Mouse (Mus musculus) gastrocnemius, adult 8-10 months (tissue): Measurements from ENCODE around the gene Siah1b. TPM values are rescaled to one million over a fixed set of nuclear protein-coding genes. Genes with fewer than 3 reads are reported as not detected.
A peak's percentile ranks its signal among the peaks of the same experiment; 100 is the strongest.

Experiments used
- DNase-seq, 2 experiments: peaks; one replicate each; pipeline ENCODE4 v3.0.0; 2022; ENCODE audit warnings: low spot score in 2 of 2
- total RNA-seq, 4 experiments: library from RNA; stranded (reverse); gene quantifications; 2 replicates each; pipeline ENCODE4 v1.2.4; 2022

Siah1b gene
- total RNA-seq: 1 to 10 TPM; 2.5 to 4.1 (median 3.4) TPM

DNA sequence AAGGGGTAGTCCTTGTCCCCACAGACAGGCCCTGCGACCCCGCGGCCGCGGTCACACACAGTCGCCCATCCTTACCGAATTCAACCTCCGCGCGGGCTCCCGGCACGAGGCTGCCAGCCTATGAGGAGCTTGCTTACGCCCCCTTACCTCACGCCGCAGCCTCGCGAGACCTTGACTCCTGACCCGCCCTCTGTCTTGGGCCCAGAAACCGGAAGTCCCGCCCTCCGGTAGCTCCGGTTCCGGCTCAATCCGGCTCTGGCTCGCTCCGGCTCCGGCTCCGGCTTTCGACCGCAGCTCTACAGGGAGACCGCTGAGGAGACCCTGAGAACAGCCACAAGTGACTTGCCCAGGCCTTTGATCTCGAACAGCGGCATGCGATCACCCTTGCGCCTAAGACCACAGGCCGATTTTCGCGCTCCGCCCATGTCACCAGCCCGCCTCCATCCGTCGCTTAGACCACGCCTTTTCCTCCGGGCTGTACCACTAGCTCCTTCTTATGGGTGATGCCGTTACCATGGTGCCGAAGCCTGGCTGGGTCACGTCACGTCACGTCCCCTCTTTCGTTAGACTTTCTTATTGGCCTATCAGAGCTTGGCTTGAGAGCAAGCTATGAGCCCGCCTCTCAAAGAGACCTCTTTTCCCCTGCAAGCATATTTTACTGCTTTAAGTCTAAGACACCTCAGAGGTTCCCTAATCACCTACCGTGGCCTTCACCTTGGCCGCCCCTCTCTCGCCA is at the start of gene Siah1b:
Siah1b (minus strand) TSS at position 454 of the 736 bp plus-strand sequence.
- peak; percentile 81 to 89 for DNase-seq

GRCm38 (mm10) chrX:164123942-164124341 is 47.6 kb upstream of the Siah1b start:
- DNase-seq: no peak

DNA sequence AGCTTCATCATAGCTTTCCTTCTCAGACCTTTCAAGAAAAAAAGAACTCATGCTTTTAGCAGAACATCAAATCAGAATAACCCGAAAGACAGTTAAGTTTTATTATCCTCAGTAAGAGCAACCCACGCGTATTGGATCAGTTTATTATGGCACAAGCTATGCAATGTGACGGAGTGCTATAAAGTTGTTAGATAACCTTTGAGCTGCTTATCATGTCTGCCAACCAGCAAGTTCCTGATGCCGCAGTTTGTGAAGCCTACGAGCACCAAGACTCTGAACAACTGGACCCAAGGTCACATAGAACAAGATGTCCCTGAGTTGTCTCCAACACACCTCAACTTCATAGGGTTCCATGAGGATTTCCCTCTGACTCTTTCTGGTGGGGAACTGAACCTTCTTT is 37.5 kb upstream of the Siah1b start:
- DNase-seq: no peak

- DNase-seq: no peak
Measured at GRCm38 (mm10) chrX:164111146-164111545, 34.9 kb upstream of the Siah1b start.

DNA sequence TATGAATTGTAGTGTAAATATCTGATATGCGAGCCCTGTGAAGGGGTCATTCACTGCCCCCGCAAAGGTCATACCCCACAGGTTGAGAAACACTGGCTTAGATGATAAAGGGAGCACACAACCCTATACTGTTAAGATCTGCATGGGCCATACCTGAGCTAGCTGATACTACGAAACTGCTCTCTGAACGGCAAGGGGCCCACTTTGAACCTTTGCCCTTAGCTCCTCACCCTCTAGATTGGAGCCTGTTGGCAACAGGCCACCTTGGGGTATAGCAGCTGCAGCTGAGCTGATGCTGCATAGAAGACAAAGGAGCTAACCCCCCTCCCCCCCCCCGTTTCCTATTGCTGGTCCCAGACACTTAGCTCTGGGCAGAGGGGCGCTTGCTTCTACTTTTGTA is 26.4 kb upstream of the Siah1b start:
- no peak for DNase-seq

DNA sequence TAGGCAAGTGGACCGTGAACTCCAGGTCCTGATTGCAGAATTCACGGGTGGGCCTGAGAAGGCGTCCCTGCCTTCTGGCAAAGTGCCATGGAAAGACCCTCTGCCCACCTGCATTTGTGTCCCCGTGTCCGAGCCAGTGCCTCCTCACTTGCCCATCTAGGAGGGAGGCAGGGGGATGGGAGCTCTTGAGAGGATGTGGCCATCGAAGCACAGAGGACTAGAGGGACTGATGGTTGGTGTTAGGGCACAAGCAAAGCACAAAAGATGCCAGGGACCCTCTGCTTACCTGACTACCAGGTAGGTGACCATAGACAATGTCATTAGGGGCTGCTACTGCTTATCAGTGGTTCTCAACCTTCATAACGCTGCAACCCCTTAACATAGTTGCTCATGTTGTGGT is 25.9 kb upstream of the Siah1b start:
- no peak for DNase-seq

- DNase-seq: no peak
Measured at GRCm38 (mm10) chrX:164101483-164101882, 25.2 kb upstream of the Siah1b start.

DNA sequence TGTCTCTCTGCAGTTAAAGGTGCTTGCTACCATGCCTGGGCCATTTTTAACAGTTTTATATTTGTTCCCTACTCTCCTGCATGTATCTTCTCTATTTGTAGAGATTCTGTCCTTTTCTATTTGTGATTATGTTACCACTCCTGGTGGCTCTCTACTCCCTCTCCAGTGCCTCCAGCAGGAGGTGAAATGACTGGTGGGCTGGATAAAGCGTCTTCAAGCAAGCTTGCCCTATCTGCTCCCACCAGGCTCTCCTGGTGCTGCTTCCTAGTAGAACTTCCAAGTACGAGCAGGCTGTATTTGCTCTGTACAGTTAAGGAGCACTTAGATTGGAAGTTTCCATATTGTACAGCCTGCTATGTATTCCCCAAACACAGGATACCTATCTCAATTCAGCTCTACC is 19.5 kb upstream of the Siah1b start:
- DNase-seq: no peak

DNA sequence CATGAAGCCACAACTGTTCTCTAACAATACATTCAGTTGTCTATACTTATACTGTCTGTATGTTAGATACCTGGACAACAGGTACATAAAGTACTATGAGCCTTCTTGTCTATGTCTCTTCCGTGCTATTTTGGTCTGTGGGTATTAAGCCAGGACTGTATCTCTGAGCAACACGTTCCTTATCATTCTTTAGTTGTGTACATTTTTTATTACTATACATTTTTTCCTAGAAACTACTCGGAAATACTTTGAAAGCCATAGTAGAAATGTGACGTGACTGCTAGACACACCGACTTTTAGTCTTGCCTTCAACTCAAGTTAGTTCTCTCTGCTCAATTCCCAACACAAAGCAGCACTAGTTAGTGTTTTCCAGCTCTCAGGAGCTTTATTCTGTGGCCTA is 17.1 kb upstream of the Siah1b start:
- DNase-seq: no peak

- DNase-seq: no peak
Measured at GRCm38 (mm10) chrX:164092300-164093169, 16.2 kb upstream of the Siah1b start.

- no peak for DNase-seq
Measured at GRCm38 (mm10) chrX:164089916-164090315, 13.6 kb upstream of the Siah1b start.

DNA sequence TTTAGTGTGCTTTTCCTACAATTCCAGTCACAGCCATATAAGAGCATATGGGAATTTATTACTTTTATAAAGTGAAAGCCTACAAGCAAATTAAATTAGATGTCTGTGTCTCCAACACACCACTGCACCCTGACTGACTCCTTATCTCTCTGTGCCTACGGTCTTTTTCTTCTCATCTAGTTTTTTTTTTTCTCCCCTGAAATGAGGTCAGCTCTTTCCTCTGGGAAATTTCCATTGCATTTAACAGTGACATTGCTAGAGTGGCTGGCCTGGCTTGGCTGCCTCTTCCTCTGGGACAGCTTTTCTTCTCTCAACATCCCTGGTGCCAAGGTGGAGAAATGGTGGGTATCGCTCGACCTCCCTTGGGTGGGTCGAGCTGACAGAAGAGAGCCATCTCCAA is 12.3 kb upstream of the Siah1b start, which contains the start of gene Cltrn:
Cltrn (plus strand) TSS at position 249 of the 400 bp plus-strand sequence.
- no peak for DNase-seq

GRCm38 (mm10) chrX:164082030-164082429 is 5.7 kb upstream of the Siah1b start:
- no peak for DNase-seq

GRCm38 (mm10) chrX:164068968-164069367 is 7.3 kb downstream of the Siah1b start:
- DNase-seq: no peak

- peak in 1 of 2 experiments; percentile 2 for DNase-seq
Measured at GRCm38 (mm10) chrX:164066185-164066584, 10.1 kb downstream of the Siah1b start.

DNA sequence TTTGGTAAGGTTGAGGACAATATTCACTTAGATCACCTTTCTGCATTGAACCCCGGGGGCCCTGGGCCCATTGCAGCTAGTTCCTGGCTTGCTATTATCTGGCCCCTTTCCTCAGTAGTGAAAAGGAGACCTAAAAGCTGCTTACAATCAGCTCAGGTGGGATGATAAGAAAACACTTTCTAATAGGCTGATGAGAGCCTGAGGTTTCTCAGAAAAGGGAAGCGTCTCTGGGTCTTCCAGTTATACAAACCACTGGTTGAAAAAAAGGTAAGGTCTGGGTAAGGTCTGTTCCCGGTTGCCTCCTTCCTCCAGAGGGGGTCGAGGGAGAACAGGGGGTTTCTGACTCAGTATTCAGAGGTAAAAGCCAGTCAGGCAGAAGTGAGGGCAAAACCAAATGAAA is 17.2 kb downstream of the Siah1b start:
- no peak for DNase-seq

DNA sequence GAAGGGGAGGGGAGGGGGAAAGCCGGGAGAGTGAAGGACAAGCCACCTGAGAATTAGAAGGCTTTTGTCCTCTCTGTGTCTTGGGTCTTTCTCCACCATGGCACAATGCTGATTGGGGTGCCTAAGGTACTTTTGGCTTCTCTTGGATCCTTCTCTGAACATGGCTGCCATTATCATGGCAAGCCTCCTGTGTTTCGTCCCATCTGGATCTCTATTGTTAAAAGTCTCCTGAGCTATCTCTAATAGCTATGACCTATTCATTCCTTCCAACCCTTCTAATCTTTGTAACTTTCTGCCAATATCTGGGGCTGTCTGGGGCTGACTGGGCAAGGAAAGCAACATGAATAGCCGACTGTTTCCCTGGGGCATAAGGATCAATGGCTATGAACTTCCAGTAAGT is 17.8 kb downstream of the Siah1b start:
- DNase-seq: no peak

DNA sequence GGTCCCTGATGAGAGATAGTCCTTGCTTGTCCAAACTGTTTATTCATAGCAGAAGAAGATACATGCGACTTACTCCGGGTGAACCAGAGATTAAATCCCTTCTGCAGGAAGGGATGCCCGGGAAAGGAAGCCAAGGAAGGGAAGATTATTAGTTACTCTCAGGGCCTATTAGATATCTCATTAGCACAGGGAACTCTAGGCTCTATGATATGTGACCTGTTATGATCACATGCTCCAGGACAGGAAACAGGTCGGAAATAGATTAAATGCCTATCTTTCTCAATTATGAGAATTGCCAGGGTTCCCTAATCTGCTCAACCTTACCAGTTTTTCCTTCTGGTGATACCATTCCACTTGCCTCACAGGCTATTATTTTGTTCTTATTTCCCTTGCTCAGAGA is 20.6 kb downstream of the Siah1b start:
- DNase-seq: no peak

DNA sequence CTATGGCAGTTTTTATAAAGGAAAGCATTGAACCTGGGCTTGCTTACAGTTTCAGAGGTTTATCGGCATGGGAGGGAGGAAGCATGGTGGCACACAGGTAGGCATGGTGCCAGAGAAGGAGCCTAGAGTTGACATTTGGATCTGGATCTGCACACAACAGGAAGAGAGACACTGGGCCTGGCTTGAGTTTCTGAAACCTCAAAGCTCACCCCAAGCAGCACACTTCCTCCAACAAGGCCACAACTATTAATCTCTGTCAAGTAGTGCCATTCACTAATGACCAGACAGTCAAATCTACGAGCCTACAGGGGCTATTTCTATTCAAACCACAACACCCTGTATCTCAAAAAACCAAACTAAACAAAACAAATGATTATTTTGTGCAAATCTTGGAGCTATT is 29.6 kb downstream of the Siah1b start:
- no peak for DNase-seq

DNA sequence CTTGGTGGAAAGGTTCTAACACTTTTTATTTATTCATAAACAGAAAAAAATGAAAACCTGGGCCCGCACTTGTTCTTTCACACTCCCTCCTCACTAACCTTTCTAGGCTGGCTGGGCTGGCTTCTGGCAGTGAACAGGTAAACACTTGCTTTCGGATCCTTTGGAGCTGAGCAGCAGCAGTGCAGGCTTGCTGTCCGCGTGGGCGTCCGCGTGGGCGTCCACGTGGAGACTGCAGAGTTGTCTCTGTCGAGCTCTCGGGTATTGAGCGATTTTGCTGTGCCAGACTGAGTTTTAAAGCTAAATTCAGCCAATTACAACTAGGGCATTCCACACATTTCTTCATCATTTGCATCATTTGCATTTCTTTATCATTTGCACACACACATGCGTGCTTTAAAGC is 34.2 kb downstream of the Siah1b start:
- DNase-seq: no peak

- no peak for DNase-seq
Measured at GRCm38 (mm10) chrX:164038882-164039281, 37.4 kb downstream of the Siah1b start.

GRCm38 (mm10) chrX:164035931-164036330 is 40.4 kb downstream of the Siah1b start:
- DNase-seq: no peak

DNA sequence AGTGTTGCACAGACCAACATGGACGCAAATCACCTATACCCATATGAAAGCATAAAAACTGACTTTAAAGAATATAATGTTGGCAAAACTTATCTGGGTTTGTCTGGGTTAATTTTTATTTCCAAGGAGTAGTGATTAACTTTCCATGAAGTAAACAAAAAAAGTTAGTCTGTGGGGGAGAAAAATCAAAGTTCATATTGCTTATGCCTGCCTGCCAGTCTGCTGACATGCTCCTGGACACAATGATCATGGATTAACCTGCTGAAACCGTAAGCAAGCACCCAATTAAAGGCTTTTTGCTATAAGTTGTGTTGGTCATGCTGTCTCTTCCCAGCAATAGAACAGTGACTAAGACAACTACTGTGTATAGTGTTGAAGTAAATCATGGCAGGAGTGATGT is 40.9 kb downstream of the Siah1b start:
- no peak for DNase-seq
